Mouse (Mus musculus) forebrain, embryonic 15.5 days (tissue): Measurements from ENCODE around the gene Glod4. TPM values are rescaled to one million over a fixed set of nuclear protein-coding genes. Genes with fewer than 3 reads are reported as not detected.
A peak's percentile ranks its signal among the peaks of the same experiment; 100 is the strongest.

Experiments used
- ATAC-seq: fragments of 200-750 bp; cut with Nextera tagmentation; replicated peaks from 2 replicates; pipeline ENCODE4 v1.8.0; 2017; ENCODE audit warnings: mild to moderate bottlenecking, moderate TSS enrichment, moderate library complexity
- H3K27ac ChIP-seq: fragments of 300-500 bp; sonication (generic); replicated peaks from 2 replicates; pipeline ENCODE4 v1.5.1; 2015; ENCODE audit warnings: mild to moderate bottlenecking, inconsistent platforms
- H3K27me3 ChIP-seq: fragments of 300-500 bp; sonication (generic); 2 replicates; pipeline ENCODE4 v1.6.1; 2015; ENCODE audit warnings: inconsistent platforms
- H3K36me3 ChIP-seq: fragments of 300-500 bp; sonication (generic); 2 replicates; pipeline ENCODE4 v1.6.1; 2015; ENCODE audit warnings: mild to moderate bottlenecking, inconsistent platforms
- H3K4me1 ChIP-seq: fragments of 300-500 bp; sonication (generic); 2 replicates; pipeline ENCODE4 v1.6.1; 2015; ENCODE audit warnings: inconsistent platforms
- H3K4me2 ChIP-seq: fragments of 300-500 bp; sonication (generic); replicated peaks from 2 replicates; pipeline ENCODE4 v1.6.1; 2015; ENCODE audit warnings: mild to moderate bottlenecking, inconsistent platforms
- H3K4me3 ChIP-seq: fragments of 300-500 bp; sonication (generic); 2 replicates; pipeline ENCODE4 v1.5.1; 2015; ENCODE audit warnings: mild to moderate bottlenecking, inconsistent platforms
- H3K9ac ChIP-seq: fragments of 300-500 bp; sonication (generic); replicated peaks from 2 replicates; pipeline ENCODE4 v1.6.1; 2015; ENCODE audit warnings: mild to moderate bottlenecking, inconsistent platforms
- H3K9me3 ChIP-seq: fragments of 300-500 bp; sonication (generic); 2 replicates; pipeline ENCODE4 v1.6.1; 2016; ENCODE audit warnings: inconsistent platforms
- WGBS: fragments of 180-500 bp; shearing (Covaris S2); methylation state at CpG from one replicate; pipeline ENCODE4 v1.1.7; 2015; ENCODE audit warnings: mixed read lengths; 5-methylcytosine and 5-hydroxymethylcytosine counted together
- polyA plus RNA-seq: library from polyadenylated mRNA; unstranded; fragments of >200 nt; fragmentation: Nextera tagmentation; extraction: Ambion mirVana; gene quantifications from 2 replicates; pipeline ENCODE4 v1.2.1, GENCODE M21; 2015

The Glod4 gene
- polyA plus RNA-seq, 1 experiment from 2014 or later: 120 TPM

DNA sequence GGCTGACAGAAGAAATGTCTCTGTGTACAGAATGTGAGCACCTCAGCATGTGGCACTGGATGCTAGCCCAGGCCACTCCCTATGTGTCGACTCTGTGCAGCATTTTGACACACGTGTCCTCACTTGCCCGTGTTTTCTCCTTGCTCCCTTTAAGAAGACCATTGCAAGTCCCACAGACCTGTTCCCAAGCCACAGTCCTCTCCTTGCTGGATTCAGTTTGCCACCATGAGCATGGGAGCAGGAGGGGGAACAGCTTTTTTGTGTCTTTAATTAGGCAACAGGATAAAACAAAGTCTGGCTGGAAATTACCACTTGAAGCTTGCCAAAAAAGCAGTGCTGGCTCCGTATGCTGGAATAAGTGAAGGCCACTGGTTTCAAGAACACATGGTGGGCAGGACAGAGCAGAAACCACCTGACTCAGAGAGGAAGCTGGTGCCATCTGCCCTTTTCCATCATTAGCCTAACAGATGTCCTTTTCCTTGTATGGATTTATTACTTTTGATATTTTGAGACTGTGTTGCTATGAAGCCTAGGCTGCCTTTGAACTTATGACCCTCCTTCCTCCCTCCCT is 12.0 kb upstream of the Glod4 start:
- Histone ChIP-seq H3K4me1 (peaks cover 18% of the 10 kb centered on the region), H3K4me2 (no peak overlapping the region), H3K4me3 (no peak overlapping the region), H3K27ac (no peak overlapping the region), H3K27me3 (no peaks in the 10 kb centered on the region), H3K9me3 (no peaks in the 10 kb centered on the region), H3K36me3 (peaks cover 7% of the 10 kb centered on the region; the same call in 1 of the 2 replicates), H3K9ac (no peak overlapping the region)
- no peak; the same call in 1 of the 2 replicates for ATAC-seq
- WGBS: 48% methylated on average over 4 of the region's 4 CpGs

DNA sequence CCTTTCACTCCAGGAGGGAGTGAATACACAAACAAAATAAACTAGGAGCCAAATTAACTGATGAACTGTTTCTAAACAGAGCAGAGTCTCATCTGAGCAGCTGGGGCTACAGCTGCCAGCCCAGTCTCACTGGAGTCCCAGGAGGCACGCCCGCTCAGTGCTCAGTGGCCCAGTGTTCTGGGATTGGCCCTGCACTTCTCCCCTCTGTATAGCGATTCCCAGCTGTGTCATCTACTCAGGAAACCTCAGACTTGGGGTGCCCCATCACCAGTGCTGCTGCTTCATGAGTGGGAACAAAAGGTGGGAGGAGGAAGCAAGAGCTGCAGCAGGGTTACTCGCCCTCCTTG is 10.4 kb upstream of the Glod4 start:
- H3K27me3 ChIP-seq: no peaks in the 10 kb centered on the region
- H3K9ac ChIP-seq: no peak overlapping the region
- no peak overlapping the region for H3K4me2 ChIP-seq
- peaks cover 15% of the 10 kb centered on the region for H3K4me1 ChIP-seq
- no peak overlapping the region for H3K4me3 ChIP-seq
- no peak overlapping the region for H3K27ac ChIP-seq
- WGBS: 84% methylated on average over 4 of the region's 4 CpGs
- H3K9me3 ChIP-seq: no peaks in the 10 kb centered on the region
- H3K36me3 ChIP-seq: peaks cover 15% of the 10 kb centered on the region
- ATAC-seq: 0 out of 2 replicates have a peak, but pooled peaks have one; percentile 28

DNA sequence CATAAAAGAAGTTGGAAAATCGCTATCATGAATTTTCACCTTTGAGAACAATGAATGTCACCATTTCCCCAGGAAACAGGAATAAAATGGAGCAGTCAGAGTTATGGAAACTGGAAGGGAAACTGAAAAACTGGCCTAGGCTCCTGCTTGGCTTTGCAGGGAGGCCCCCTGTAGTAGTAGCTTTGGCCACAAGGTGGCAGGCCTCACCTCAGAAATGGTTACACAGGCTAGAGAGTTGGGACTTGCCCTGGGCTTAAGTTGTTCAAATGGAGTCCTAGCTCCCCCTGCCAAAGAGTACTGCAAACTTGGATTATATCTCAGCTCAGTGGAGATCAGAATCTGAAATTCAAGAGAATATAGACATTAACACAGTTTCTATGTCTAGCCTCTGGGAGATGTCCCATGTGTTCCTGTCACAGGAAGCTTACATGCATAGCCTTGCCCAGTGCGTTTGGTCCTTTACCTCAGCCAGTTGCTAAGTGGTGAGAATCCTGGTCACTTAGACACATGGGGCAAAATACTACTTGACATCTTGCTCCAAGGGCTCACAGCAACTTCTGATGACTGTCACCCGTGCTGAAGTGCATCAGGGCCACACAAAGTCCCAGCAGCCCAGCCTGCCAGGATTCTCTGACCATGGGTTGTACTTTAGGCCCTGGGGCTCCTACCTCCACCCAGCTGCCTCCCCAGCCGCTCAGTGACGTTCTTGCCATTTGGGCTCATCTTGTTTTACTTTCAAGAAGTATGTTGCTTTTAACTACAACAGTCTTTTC is 9.8 kb upstream of the Glod4 start:
- ATAC-seq: peak; percentile 78
- no peak overlapping the region for H3K4me3 ChIP-seq
- WGBS: 50% methylated on average over 5 of the region's 5 CpGs
- H3K27ac ChIP-seq: no peak overlapping the region
- H3K9ac ChIP-seq: no peak overlapping the region
- no peaks in the 10 kb centered on the region for H3K27me3 ChIP-seq
- H3K4me2 ChIP-seq: no peak overlapping the region
- no peaks in the 10 kb centered on the region for H3K9me3 ChIP-seq
- H3K36me3 ChIP-seq: peaks cover 18% of the 10 kb centered on the region
- peaks cover 15% of the 10 kb centered on the region for H3K4me1 ChIP-seq

DNA sequence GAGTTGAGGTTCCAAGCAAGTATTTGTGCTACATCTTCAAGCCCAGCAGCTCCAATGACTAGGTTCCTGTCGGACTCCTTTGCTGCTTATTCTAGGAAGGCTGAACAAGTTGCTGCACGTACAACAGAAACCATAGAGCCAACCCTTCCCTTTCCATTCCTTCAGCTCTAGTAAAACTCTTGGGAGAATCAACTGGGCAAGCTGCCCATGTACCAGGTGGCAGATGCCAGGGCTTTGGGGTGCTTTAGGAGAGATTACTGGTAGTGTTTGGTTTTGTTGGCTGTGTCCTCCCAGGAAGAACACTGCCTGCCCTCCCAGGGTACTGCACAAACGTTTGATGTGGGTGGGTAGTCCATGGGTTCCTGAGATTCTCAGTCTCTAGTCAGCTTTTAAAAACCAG is 8.5 kb upstream of the Glod4 start:
- no peak overlapping the region for H3K9ac ChIP-seq
- 52% methylated on average over 3 of the region's 3 CpGs for WGBS

DNA sequence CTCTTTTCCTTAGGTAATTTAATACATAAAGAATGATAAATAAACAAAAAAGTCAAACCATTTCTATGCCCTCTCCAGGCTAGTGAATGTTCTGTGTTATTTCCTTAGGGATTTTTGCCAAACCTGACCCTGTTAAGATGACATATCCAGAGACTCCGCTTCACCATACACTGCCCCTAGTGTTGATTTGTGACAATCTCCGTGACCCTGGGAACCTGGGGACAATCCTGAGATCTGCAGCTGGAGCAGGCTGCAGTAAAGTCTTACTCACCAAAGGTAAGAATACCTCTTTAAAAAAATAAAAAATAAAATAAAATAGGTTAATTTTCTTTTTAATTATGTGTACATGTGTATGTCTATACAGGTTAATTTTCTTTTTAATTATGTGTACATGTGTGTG is 3.7 kb upstream of the Glod4 start:
- peaks cover 26% of the 10 kb centered on the region for H3K4me1 ChIP-seq
- no peak for ATAC-seq
- no peak overlapping the region for H3K27ac ChIP-seq
- H3K4me2 ChIP-seq: no peak overlapping the region
- H3K9ac ChIP-seq: no peak overlapping the region
- H3K36me3 ChIP-seq: peaks cover 20% of the 10 kb centered on the region
- no peaks in the 10 kb centered on the region for H3K9me3 ChIP-seq
- H3K4me3 ChIP-seq: no peak overlapping the region
- 55% methylated on average over 2 of the region's 2 CpGs for WGBS
- no peaks in the 10 kb centered on the region for H3K27me3 ChIP-seq

More for the DNA sequence above, 8.5 kb upstream of the Glod4 start:
- no peaks in the 10 kb centered on the region for H3K9me3 ChIP-seq
- no peak overlapping the region for H3K27ac ChIP-seq
- no peak overlapping the region for H3K4me3 ChIP-seq
- H3K4me1 ChIP-seq: peaks cover 15% of the 10 kb centered on the region
- H3K4me2 ChIP-seq: no peak overlapping the region
- H3K36me3 ChIP-seq: peaks cover 20% of the 10 kb centered on the region
- ATAC-seq: no peak
- H3K27me3 ChIP-seq: no peaks in the 10 kb centered on the region

DNA sequence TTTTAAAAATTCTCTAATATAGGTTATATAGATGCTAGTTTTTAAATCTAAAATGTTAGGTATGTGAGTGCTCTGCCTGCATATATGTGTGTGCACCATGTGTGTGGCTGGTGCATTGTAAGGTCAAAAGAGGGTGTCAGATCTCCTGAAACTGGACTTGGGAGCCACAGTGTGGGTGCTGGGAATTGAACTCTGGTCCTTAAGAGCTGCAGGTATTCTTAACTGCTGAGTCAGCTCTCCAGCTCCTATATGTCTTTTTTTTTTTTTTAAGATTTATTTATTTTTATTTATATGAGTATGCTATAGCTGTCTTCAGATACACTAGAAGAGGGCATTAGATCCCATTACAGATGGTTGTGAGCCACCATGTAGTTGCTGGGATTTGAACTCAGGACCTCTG is 2.9 kb upstream of the Glod4 start:
- no peaks in the 10 kb centered on the region for H3K9me3 ChIP-seq
- no peak for ATAC-seq
- H3K4me1 ChIP-seq: peaks cover 25% of the 10 kb centered on the region
- peaks cover 20% of the 10 kb centered on the region for H3K36me3 ChIP-seq
- no peak overlapping the region for H3K27ac ChIP-seq
- H3K9ac ChIP-seq: no peak overlapping the region
- no peaks in the 10 kb centered on the region for H3K27me3 ChIP-seq
- no peak overlapping the region for H3K4me2 ChIP-seq
- H3K4me3 ChIP-seq: no peak overlapping the region

DNA sequence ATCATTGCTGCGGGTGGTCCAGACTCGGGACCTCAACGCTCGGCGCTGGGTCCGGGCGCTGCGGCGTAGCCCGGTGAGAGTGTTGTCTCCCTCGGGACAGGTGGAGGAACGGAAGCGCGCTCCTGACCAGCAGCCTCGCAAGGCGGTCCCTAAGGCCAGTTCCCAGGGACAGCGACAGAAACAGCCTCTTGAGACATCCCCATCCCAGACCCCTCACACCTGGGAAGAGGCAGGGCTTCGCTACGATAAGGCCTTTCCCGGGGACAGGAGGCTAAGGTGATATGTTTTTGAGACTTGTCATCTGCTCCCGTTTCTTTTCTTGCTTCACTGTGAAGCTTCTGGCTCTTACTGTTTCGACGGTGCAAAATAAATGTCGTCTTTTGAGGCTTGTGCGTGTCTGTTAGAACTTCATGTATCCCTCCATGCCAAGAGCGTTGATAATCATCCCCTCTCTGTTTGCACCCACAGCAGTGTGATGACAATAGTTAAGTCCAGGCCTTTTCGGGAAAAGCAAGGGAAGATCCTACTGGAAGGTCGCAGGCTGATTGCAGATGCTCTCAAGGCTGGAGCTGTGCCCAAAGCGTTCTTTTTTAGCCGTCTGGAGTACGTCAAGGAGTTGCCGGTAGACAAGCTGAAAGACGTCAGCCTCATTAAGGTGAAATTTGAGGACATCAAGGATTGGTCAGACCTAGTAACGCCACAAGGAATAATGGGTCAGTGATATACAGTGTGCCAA is 454 bp upstream of the Glod4 start:
- H3K27ac ChIP-seq: peak overlapping the region; percentile 87; the same call in 1 of the 2 replicates
- peak overlapping the region; percentile 93 for H3K9ac ChIP-seq
- H3K4me3 ChIP-seq: peak overlapping the region; percentile 73
- H3K27me3 ChIP-seq: no peaks in the 10 kb centered on the region
- peaks cover 18% of the 10 kb centered on the region for H3K36me3 ChIP-seq
- peaks cover 25% of the 10 kb centered on the region for H3K4me1 ChIP-seq
- no peaks in the 10 kb centered on the region for H3K9me3 ChIP-seq
- ATAC-seq: no peak
- WGBS: 2% methylated on average over 34 of the region's 34 CpGs
- H3K4me2 ChIP-seq: peak overlapping the region; percentile 92

DNA sequence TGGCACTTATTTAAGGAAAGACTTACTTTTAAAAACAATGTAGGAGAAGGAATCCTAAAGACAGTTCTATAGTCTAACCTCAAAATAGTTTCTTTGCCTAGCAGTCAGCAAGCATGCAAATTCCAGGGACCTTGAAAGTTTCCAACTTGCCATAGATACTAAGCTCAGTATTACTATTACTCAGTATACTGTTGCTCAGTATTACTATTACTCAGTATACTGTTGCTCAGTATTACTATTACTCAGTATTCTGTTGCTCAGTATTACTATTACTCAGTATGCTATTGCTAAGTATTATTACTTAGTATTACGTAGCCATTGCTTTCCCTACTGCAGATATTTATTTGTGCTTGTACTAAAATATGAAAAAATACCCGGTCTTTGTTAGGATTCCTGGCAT is 3.8 kb downstream of the Glod4 start:
- Histone ChIP-seq H3K27ac (no peak overlapping the region), H3K4me3 (no peak overlapping the region), H3K27me3 (no peaks in the 10 kb centered on the region), H3K4me1 (peaks cover 19% of the 10 kb centered on the region), H3K9ac (no peak overlapping the region), H3K9me3 (no peaks in the 10 kb centered on the region), H3K4me2 (no peak overlapping the region), H3K36me3 (peaks cover 38% of the 10 kb centered on the region)
- ATAC-seq: no peak
- 94% methylated on average over 2 of the region's 2 CpGs for WGBS

DNA sequence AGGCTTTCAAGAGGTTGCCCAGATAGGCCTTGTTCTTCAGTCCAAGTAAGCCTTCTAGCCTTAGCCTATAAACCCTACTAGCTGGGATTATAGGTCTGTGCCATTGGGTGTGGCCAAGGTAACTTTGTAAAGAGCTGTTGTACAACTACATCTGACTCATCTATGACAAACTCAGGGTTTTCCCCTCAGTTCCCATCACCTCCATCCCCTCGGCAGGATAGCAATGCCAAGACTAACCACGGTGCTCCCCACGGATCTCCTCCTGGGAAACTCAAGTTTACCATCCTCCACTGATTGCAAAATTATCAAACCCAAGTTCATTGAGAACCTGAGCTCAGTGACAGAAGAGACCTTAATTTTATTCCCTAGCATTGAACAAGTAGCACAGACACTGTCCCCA is 7.4 kb downstream of the Glod4 start:
- peaks cover 68% of the 10 kb centered on the region for H3K36me3 ChIP-seq
- ATAC-seq: no peak
- H3K27me3 ChIP-seq: no peaks in the 10 kb centered on the region
- H3K4me2 ChIP-seq: no peak overlapping the region
- H3K9ac ChIP-seq: no peak overlapping the region
- H3K27ac ChIP-seq: no peak overlapping the region
- WGBS: 90% methylated on average over 3 of the region's 3 CpGs
- H3K4me1 ChIP-seq: no peaks in the 10 kb centered on the region
- H3K4me3 ChIP-seq: no peak overlapping the region
- no peaks in the 10 kb centered on the region for H3K9me3 ChIP-seq

DNA sequence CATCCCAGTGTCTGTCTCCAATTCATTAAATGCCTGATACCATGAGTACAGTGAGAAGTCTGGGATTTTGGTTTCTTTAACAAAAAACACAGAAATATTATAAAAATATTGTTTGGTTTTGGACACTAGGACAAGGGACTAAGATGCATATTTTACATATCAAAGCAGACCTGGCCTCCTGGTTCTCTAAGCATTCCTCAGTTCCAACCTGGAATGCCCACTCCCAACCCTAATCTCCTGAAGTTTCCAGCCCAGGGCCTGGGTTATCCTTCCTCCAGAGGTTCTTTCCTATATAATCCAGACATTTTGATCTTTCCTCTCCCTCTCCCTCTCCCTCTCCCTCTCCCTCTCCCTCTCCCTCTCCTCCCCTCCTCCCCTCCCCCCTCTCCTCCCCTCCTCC is 18.5 kb downstream of the Glod4 start:
- Histone ChIP-seq H3K4me2 (no peak overlapping the region), H3K36me3 (peaks cover 52% of the 10 kb centered on the region; the same call in 1 of the 2 replicates), H3K9ac (no peak overlapping the region), H3K4me1 (no peaks in the 10 kb centered on the region), H3K9me3 (no peaks in the 10 kb centered on the region), H3K27me3 (no peaks in the 10 kb centered on the region), H3K27ac (no peak overlapping the region), H3K4me3 (no peak overlapping the region)
- no peak for ATAC-seq

DNA sequence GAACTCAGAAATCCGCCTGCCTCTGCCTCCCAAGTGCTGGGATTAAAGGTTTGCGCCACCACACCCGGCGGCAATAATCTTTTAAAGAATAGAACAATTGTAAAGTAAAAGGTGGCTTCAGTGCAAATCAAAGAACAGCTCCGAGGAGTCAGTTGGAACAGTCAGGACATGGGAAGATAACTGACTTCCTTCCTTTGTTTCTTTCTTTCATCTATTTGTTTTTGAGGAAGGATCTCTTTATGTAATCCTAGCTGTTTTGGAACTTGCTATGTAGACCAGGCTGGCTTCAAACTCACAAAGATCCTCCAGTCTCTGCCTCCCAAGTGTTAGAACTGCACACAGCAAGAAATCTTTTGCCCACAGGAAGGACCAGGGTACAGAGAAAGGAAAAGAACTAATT is 18.9 kb downstream of the Glod4 start:
- H3K36me3 ChIP-seq: peaks cover 52% of the 10 kb centered on the region; the same call in 1 of the 2 replicates
- no peak overlapping the region for H3K4me2 ChIP-seq
- no peaks in the 10 kb centered on the region for H3K9me3 ChIP-seq
- 93% methylated on average over 5 of the region's 5 CpGs for WGBS
- H3K4me1 ChIP-seq: no peaks in the 10 kb centered on the region
- no peak overlapping the region for H3K9ac ChIP-seq
- no peak for ATAC-seq
- no peak overlapping the region for H3K4me3 ChIP-seq
- no peak overlapping the region for H3K27ac ChIP-seq
- H3K27me3 ChIP-seq: no peaks in the 10 kb centered on the region

DNA sequence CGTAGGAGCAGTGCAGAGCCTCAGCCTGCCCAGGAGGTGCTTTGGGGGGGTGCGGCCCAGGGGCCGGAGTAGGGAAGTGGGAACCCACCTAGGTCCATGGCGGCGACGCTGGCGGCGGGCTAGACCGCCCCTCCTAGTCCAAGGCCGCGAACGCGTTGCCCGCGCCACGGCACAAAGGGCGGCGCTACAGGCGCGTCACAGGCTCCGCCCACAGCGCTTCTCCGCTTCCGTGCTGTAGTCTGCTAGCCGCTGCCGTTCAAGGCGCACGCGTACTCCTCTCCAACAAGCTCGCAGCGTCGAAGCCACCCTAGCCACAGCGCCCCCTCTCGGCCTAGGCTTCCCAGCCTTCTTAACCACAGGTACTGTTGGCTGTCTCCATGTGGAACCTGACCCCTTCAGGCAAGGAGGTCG is 26.1 kb downstream of the Glod4 start, which contains the start of the genes Dbil5 and Gemin4:
Gene Dbil5, plus strand, starts transcription at position 219 of the 411 bp plus-strand sequence.
Gene Gemin4, minus strand, starts transcription at position 275 of the 411 bp plus-strand sequence.
- H3K9ac ChIP-seq: peak within 1 kb of the TSS; percentile 89
- H3K27me3 ChIP-seq: no peaks in the 10 kb centered on the region
- no peaks in the 10 kb centered on the region for H3K9me3 ChIP-seq
- under 1% methylated on average over 35 of the region's 35 CpGs for WGBS
- peak; percentile 99 for ATAC-seq
- H3K36me3 ChIP-seq: peaks cover 32% of the 10 kb centered on the region
- H3K4me1 ChIP-seq: peaks cover 7% of the 10 kb centered on the region
- H3K4me2 ChIP-seq: peak within 1 kb of the TSS; percentile 69
- peak within 1 kb of the TSS; percentile 91 for H3K27ac ChIP-seq
- peak within 1 kb of the TSS; percentile 88 for H3K4me3 ChIP-seq
